Mouse (Mus musculus): ENCODE measurements around the gene Zfp747. TPM values are rescaled to one million over a fixed set of nuclear protein-coding genes. Genes with fewer than 3 reads are reported as not detected.

The Zfp747 gene
- polyA plus RNA-seq, 1 experiment: 3.9 TPM

- H3K4me1 ChIP-seq (ENCODE audit: control insufficient read depth, insufficient read depth, low read length): no peaks in the 10 kb centered on the region; the same call in 1 of the 2 replicates
- H3K27ac ChIP-seq (ENCODE audit: control insufficient read depth, insufficient read depth, low read depth, low read length, poor library complexity): no peak overlapping the region
- H3K4me3 ChIP-seq (replicated peaks; ENCODE audit: control insufficient read depth, low read depth, low read length): no peak overlapping the region
- 78% methylated on average over 6 of the region's 6 CpGs for WGBS
- TF ChIP-seq POLR2A (IDR thresholded peaks at IDR 0.05; ENCODE audit: borderline replicate concordance, control insufficient read depth, low read depth, low read length): no peak
- TF ChIP-seq CTCF (IDR thresholded peaks at IDR 0.05; ENCODE audit: control insufficient read depth, insufficient read depth, low read length): no peak
Measured at GRCm38 (mm10) chr7:127333240-127333639, 42.6 kb downstream of the Zfp747 start.

DNA sequence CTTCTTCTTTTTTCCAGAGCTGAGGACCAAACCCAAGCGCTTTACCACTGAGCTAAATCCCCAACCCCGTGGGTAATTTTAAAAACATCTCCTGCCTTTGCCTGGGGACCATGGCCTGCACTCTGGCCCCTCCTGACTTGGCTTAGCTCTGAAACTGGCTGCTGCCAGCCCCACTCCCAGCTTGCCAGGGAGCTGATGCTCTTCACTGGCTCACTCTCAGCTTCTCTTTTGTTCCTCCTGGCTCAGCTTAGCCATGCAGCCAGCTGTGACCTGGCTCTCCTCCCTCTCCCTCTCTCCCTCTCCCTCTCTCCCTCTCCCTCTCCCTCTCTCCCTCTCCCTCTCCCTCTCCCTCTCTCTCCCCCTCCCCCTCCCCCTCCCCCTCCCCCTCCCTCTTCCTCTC lies 49.2 kb downstream of the Zfp747 start:
- TF ChIP-seq CTCF (IDR thresholded peaks at IDR 0.05; ENCODE audit: control insufficient read depth, insufficient read depth, low read length) (no peak), POLR2A (IDR thresholded peaks at IDR 0.05; ENCODE audit: borderline replicate concordance, control insufficient read depth, low read depth, low read length) (no peak)
- H3K4me3 ChIP-seq (replicated peaks; ENCODE audit: control insufficient read depth, low read depth, low read length): no peak overlapping the region
- WGBS: 82% methylated on average over 2 of the region's 2 CpGs
- no peaks in the 10 kb centered on the region for H3K4me1 ChIP-seq (ENCODE audit: control insufficient read depth, insufficient read depth, low read length)
- no peak overlapping the region for H3K27ac ChIP-seq (ENCODE audit: control insufficient read depth, insufficient read depth, low read depth, low read length, poor library complexity)

DNA sequence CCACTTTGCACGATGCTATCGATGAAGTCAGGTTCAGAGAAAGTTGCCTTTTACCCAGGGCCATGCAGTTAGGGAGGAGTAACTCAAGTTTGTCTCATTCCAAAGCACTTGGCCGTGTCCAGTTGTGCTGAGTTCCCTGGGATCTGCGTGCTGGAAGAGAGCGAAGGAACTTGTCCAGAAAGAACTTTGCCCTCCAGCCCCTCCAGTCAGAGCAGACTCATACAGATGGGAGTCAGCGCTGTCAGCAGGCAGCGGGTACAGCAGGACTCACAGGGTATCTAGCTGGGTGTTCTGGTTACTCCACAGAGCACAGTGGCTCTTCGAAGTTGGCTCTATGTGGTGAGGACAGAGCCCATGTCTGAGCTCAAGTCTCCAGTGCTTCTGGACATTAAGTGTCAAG lies 50.3 kb downstream of the Zfp747 start:
- TF ChIP-seq POLR2A (IDR thresholded peaks at IDR 0.05; ENCODE audit: borderline replicate concordance, control insufficient read depth, low read depth, low read length) (no peak), CTCF (IDR thresholded peaks at IDR 0.05; ENCODE audit: control insufficient read depth, insufficient read depth, low read length) (no peak)
- H3K4me1 ChIP-seq (ENCODE audit: control insufficient read depth, insufficient read depth, low read length): no peaks in the 10 kb centered on the region
- no peak overlapping the region for H3K4me3 ChIP-seq (replicated peaks; ENCODE audit: control insufficient read depth, low read depth, low read length)
- 84% methylated on average over 8 of the region's 8 CpGs for WGBS
- no peak overlapping the region for H3K27ac ChIP-seq (ENCODE audit: control insufficient read depth, insufficient read depth, low read depth, low read length, poor library complexity)

GRCm38 (mm10) chr7:127324944-127325343 lies 50.9 kb downstream of the Zfp747 start:
- Histone ChIP-seq H3K4me1 (ENCODE audit: control insufficient read depth, insufficient read depth, low read length) (no peaks in the 10 kb centered on the region), H3K27ac (ENCODE audit: control insufficient read depth, insufficient read depth, low read depth, low read length, poor library complexity) (no peak overlapping the region), H3K4me3 (replicated peaks; ENCODE audit: control insufficient read depth, low read depth, low read length) (no peak overlapping the region)
- no peak for TF ChIP-seq POLR2A (IDR thresholded peaks at IDR 0.05; ENCODE audit: borderline replicate concordance, control insufficient read depth, low read depth, low read length)
- no peak for TF ChIP-seq CTCF (IDR thresholded peaks at IDR 0.05; ENCODE audit: control insufficient read depth, insufficient read depth, low read length)
- 85% methylated on average over 7 of the region's 7 CpGs for WGBS

Other genes with a start within 250 kb of the Zfp747 start
- gene Spn, start 238.2 kb downstream of the Zfp747 start, polyA plus RNA-seq (2011; ENCODE audit: insufficient read depth, insufficient read length, low replicate concordance, missing spikeins): 29.7 and 49.2 TPM in 2 replicates
- 46.6 and 64.1 TPM in 2 replicates for gene Cd2bp2, start 180.0 kb downstream of the Zfp747 start, polyA plus RNA-seq (2011; ENCODE audit: insufficient read depth, insufficient read length, low replicate concordance, missing spikeins)
- 53.6 and 84.9 TPM in 2 replicates for gene Tbc1d10b, start 167.6 kb downstream of the Zfp747 start, polyA plus RNA-seq (2011; ENCODE audit: insufficient read depth, insufficient read length, low replicate concordance, missing spikeins)
- gene Mylpf, start 167.2 kb downstream of the Zfp747 start, polyA plus RNA-seq (2011; ENCODE audit: insufficient read depth, insufficient read length, low replicate concordance, missing spikeins): 32.2 and 126 TPM in 2 replicates
- gene Zfp553, start 143.0 kb downstream of the Zfp747 start, polyA plus RNA-seq (2011; ENCODE audit: insufficient read depth, insufficient read length, low replicate concordance, missing spikeins): 2.6 and 6.6 TPM in 2 replicates
- 76.8 and 153 TPM in 2 replicates for gene Sept1, start 142.9 kb downstream of the Zfp747 start, polyA plus RNA-seq (2011; ENCODE audit: insufficient read depth, insufficient read length, low replicate concordance, missing spikeins)
- 10.6 and 13.1 TPM in 2 replicates for gene Zfp771, start 131.8 kb downstream of the Zfp747 start, polyA plus RNA-seq (2011; ENCODE audit: insufficient read depth, insufficient read length, low replicate concordance, missing spikeins)
- gene Dctpp1, start 115.3 kb downstream of the Zfp747 start, polyA plus RNA-seq (2011; ENCODE audit: insufficient read depth, insufficient read length, low replicate concordance, missing spikeins): 23.2 and 50.6 TPM in 2 replicates
- 28.4 and 64.7 TPM in 2 replicates for gene Sephs2, start 102.0 kb downstream of the Zfp747 start, polyA plus RNA-seq (2011; ENCODE audit: insufficient read depth, insufficient read length, low replicate concordance, missing spikeins)
- gene Itgal, start 79.8 kb downstream of the Zfp747 start, polyA plus RNA-seq (2011; ENCODE audit: insufficient read depth, insufficient read length, low replicate concordance, missing spikeins): 11.9 and 51.9 TPM in 2 replicates
- gene Zfp768, start 30.5 kb downstream of the Zfp747 start, polyA plus RNA-seq (2011; ENCODE audit: insufficient read depth, insufficient read length, low replicate concordance, missing spikeins): 2.9 and 5.1 TPM in 2 replicates
- 1.2 and 2.4 TPM in 2 replicates for gene 9130019O22Rik, start 11.1 kb upstream of the Zfp747 start, polyA plus RNA-seq (2011; ENCODE audit: insufficient read depth, insufficient read length, low replicate concordance, missing spikeins)
- 0.65 and 1.9 TPM in 2 replicates for gene E430018J23Rik, start 17.6 kb upstream of the Zfp747 start, polyA plus RNA-seq (2011; ENCODE audit: insufficient read depth, insufficient read length, low replicate concordance, missing spikeins)
- gene Zfp764, start 30.8 kb upstream of the Zfp747 start, polyA plus RNA-seq (2011; ENCODE audit: insufficient read depth, insufficient read length, low replicate concordance, missing spikeins): 2.1 and 2.5 TPM in 2 replicates
- 20.9 and 21.4 TPM in 2 replicates for gene Zfp688, start 46.0 kb upstream of the Zfp747 start, polyA plus RNA-seq (2011; ENCODE audit: insufficient read depth, insufficient read length, low replicate concordance, missing spikeins)
- gene Zfp689, start 73.1 kb upstream of the Zfp747 start, polyA plus RNA-seq (2011; ENCODE audit: insufficient read depth, insufficient read length, low replicate concordance, missing spikeins): 2.0 and 3.1 TPM in 2 replicates
- gene Prr14, start 83.6 kb upstream of the Zfp747 start, polyA plus RNA-seq (2011; ENCODE audit: insufficient read depth, insufficient read length, low replicate concordance, missing spikeins): 70.4 and 119 TPM in 2 replicates
- 44.9 and 98.7 TPM in 2 replicates for gene Fbrs, start 103.1 kb upstream of the Zfp747 start, polyA plus RNA-seq (2011; ENCODE audit: insufficient read depth, insufficient read length, low replicate concordance, missing spikeins)
- 44.3 and 98.5 TPM in 2 replicates for gene Srcap, start 135.9 kb upstream of the Zfp747 start, polyA plus RNA-seq (2011; ENCODE audit: insufficient read depth, insufficient read length, low replicate concordance, missing spikeins)
- 5.3 and 7.8 TPM in 2 replicates for gene Gm42715, start 143.5 kb upstream of the Zfp747 start, polyA plus RNA-seq (2011; ENCODE audit: insufficient read depth, insufficient read length, low replicate concordance, missing spikeins)
- gene Tmem265, start 185.3 kb upstream of the Zfp747 start, polyA plus RNA-seq (2011; ENCODE audit: insufficient read depth, insufficient read length, low replicate concordance, missing spikeins): 20.5 and 41.0 TPM in 2 replicates
- gene Phkg2, start 197.3 kb upstream of the Zfp747 start, polyA plus RNA-seq (2011; ENCODE audit: insufficient read depth, insufficient read length, low replicate concordance, missing spikeins): 83.6 and 169 TPM in 2 replicates
- gene Ccdc189, start 212.5 kb upstream of the Zfp747 start, polyA plus RNA-seq (2011; ENCODE audit: insufficient read depth, insufficient read length, low replicate concordance, missing spikeins): 9.9 and 15.2 TPM in 2 replicates
- gene Rnf40, start 212.7 kb upstream of the Zfp747 start, polyA plus RNA-seq (2011; ENCODE audit: insufficient read depth, insufficient read length, low replicate concordance, missing spikeins): 52.7 and 66.7 TPM in 2 replicates
- gene Zfp629, start 239.7 kb upstream of the Zfp747 start, polyA plus RNA-seq (2011; ENCODE audit: insufficient read depth, insufficient read length, low replicate concordance, missing spikeins): 6.3 and 14.2 TPM in 2 replicates